Mouse (Mus musculus) forebrain, postnatal 0 days (tissue): ENCODE data around the gene Sp2. TPM values are rescaled to one million over a fixed set of nuclear protein-coding genes. Genes with fewer than 3 reads are reported as not detected.

Experiments
- ATAC-seq: fragments of 200-750 bp; cut with Nextera tagmentation; 2 replicates; pipeline ENCODE4 v1.8.0; 2017; ENCODE audit warnings: mild to moderate bottlenecking, moderate library complexity
- DNase-seq: peaks from one replicate; pipeline ENCODE4 v3.0.0-alpha.2; 2015
- H3K27ac ChIP-seq: fragments of 300-500 bp; sonication (generic); 2 replicates; pipeline ENCODE4 v1.5.1; 2014; ENCODE audit warnings: low read depth, mild to moderate bottlenecking, antibody characterized with exemption, low read length, moderate library complexity, mixed read lengths
- H3K27me3 ChIP-seq: fragments of 300-500 bp; sonication (generic); 2 replicates; pipeline ENCODE4 v1.6.1; 2014; ENCODE audit warnings: mild to moderate bottlenecking, low read length, mixed read lengths; ENCODE audit not compliant: insufficient read depth
- H3K36me3 ChIP-seq: fragments of 300-500 bp; sonication (generic); 2 replicates; pipeline ENCODE4 v1.6.1; 2014; ENCODE audit warnings: mild to moderate bottlenecking, moderate library complexity; ENCODE audit not compliant: insufficient read depth
- H3K4me1 ChIP-seq: fragments of 300-500 bp; sonication (generic); 2 replicates; pipeline ENCODE4 v1.6.1; 2014; ENCODE audit warnings: antibody characterized with exemption; ENCODE audit not compliant: insufficient read depth
- H3K4me2 ChIP-seq: fragments of 300-500 bp; sonication (generic); 2 replicates; pipeline ENCODE4 v1.6.1; 2014; ENCODE audit warnings: low read depth, mild to moderate bottlenecking, moderate library complexity
- H3K4me3 ChIP-seq: fragments of 300-500 bp; sonication (generic); 2 replicates; pipeline ENCODE4 v1.5.1; 2014; ENCODE audit warnings: low read depth, low read length, mixed read lengths
- H3K9ac ChIP-seq: fragments of 300-500 bp; sonication (generic); 2 replicates; pipeline ENCODE4 v1.6.1; 2014; ENCODE audit warnings: mild to moderate bottlenecking
- H3K9me3 ChIP-seq: fragments of 300-500 bp; sonication (generic); 2 replicates; pipeline ENCODE4 v1.6.1; 2016; ENCODE audit warnings: low read length
- CTCF ChIP-seq: sonication (generic); IDR thresholded peaks from 2 replicates; pipeline ENCODE4 v1.5.1; 2016; ENCODE audit warnings: antibody characterized with exemption, control low read depth, low read depth
- WGBS: fragments of 180-500 bp; shearing (Covaris S2); extraction: QIAGEN DNeasy Blood & Tissue Kit; methylation state at CpG from one replicate; pipeline ENCODE4 v1.1.7; 2014; 5-methylcytosine and 5-hydroxymethylcytosine counted together
- polyA plus RNA-seq: library from polyadenylated mRNA; unstranded; fragments of >200 nt; fragmentation: Nextera tagmentation; extraction: Ambion mirVana; gene quantifications from 2 replicates; pipeline ENCODE4 v1.2.1, GENCODE M21; 2015
- total RNA-seq: library from RNA; depleted of rRNA; stranded (reverse); fragments of >200 nt; gene quantifications from 2 replicates; pipeline ENCODE4 v1.2.3, GENCODE M21; 2014

The Sp2 gene
- total and polyA plus RNA-seq, 2 experiments from 2014 or later = 5.0 to 14.8 TPM

DNA sequence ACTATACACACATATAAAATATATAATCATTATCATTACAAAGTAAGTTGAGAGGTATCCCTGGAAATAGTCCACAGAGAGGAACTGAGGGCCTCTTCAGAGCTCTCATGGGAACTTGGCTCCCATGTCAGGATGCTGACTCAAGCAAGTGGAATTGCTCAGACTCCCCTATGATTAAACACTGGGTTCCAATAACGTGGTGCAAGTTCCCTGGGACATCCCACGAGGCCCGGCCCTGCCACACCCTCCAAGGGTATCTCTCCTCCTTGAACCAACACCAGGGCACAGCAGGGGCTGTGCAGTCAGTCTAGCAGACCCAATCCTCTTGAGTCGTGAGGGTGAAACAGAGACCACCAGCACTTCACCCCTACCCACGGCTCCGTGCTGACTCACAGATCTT lies 63.8 kb downstream of the Sp2 start:
- Histone ChIP-seq H3K9me3 (no peaks in the 10 kb centered on the region), H3K36me3 (no peaks in the 10 kb centered on the region), H3K9ac (no peak overlapping the region), H3K4me2 (no peak overlapping the region), H3K27ac (no peak overlapping the region), H3K4me1 (0 out of 2 replicates have a peak, but pooled peaks cover 6% of the 10 kb centered on the region), H3K4me3 (no peak overlapping the region), H3K27me3 (no peaks in the 10 kb centered on the region)
- DNase-seq = no peak
- no peak for ATAC-seq
- 58% methylated on average over 6 of the region's 6 CpGs for WGBS
- TF ChIP-seq CTCF = no peak

DNA sequence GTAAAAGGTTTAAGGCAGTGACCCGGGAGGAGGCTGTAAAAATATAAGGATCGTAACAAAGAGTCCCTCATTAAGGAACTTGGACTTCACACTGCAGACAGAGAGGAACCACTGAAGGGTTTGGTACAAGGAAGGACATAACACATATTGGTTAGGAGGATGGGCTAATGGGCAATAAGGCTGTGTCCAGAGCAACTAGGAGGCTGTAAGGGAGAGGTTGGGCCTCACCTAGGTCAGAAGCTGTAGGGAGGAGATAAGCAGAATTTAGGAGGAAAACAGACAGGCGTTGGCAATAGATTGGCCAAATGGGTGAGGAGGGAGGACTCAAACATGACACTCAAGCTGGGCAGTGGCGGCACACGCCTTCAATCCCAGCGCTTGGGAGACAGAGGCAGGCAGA lies 65.3 kb downstream of the Sp2 start:
- no peaks in the 10 kb centered on the region for H3K27me3 ChIP-seq
- 86% methylated on average over 6 of the region's 6 CpGs for WGBS
- no peak for DNase-seq
- H3K4me2 ChIP-seq = no peak overlapping the region
- TF ChIP-seq CTCF = no peak
- H3K36me3 ChIP-seq = no peaks in the 10 kb centered on the region; the same call in 1 of the 2 replicates
- no peak overlapping the region for H3K4me3 ChIP-seq
- no peak overlapping the region for H3K27ac ChIP-seq
- ATAC-seq = no peak
- no peaks in the 10 kb centered on the region for H3K9me3 ChIP-seq
- H3K4me1 ChIP-seq = 0 out of 2 replicates have a peak, but pooled peaks cover 6% of the 10 kb centered on the region
- H3K9ac ChIP-seq = no peak overlapping the region

DNA sequence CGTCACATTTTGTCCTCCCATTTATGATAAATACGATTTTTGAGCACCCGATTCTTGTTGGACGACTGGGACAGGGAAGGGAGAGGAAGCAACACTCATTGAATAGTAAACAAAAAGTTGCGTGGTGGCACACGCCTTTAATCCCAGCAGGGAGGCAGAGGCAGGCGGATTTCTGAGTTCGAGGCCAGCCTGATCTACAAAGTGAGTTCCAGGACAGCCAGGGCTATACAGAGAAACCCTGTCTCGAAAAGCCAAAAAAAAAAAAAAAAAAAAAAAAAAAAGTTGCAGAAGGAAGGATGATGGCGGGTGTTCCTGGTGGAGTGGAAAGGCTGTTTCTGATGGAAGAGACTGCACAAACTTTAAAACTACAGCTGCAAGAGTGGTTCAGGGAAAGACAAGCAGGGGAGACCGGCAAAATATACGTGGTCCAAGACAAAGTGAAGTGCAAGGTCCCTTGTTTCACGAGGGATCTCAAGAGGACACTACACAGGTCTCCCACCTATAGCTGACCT lies 65.8 kb downstream of the Sp2 start:
- 28% methylated on average over 13 of the region's 13 CpGs for WGBS
- no peak for TF ChIP-seq CTCF
- peak; percentile 0; the same call in 1 of the 2 replicates for ATAC-seq
- no peak overlapping the region for H3K27ac ChIP-seq
- no peak for DNase-seq
- no peaks in the 10 kb centered on the region for H3K9me3 ChIP-seq
- no peak overlapping the region for H3K9ac ChIP-seq
- H3K36me3 ChIP-seq = no peaks in the 10 kb centered on the region; the same call in 1 of the 2 replicates
- peak overlapping the region; percentile 17 for H3K4me3 ChIP-seq
- H3K27me3 ChIP-seq = no peaks in the 10 kb centered on the region
- H3K4me2 ChIP-seq = peak overlapping the region; percentile 36
- H3K4me1 ChIP-seq = 0 out of 2 replicates have a peak, but pooled peaks cover 6% of the 10 kb centered on the region

DNA sequence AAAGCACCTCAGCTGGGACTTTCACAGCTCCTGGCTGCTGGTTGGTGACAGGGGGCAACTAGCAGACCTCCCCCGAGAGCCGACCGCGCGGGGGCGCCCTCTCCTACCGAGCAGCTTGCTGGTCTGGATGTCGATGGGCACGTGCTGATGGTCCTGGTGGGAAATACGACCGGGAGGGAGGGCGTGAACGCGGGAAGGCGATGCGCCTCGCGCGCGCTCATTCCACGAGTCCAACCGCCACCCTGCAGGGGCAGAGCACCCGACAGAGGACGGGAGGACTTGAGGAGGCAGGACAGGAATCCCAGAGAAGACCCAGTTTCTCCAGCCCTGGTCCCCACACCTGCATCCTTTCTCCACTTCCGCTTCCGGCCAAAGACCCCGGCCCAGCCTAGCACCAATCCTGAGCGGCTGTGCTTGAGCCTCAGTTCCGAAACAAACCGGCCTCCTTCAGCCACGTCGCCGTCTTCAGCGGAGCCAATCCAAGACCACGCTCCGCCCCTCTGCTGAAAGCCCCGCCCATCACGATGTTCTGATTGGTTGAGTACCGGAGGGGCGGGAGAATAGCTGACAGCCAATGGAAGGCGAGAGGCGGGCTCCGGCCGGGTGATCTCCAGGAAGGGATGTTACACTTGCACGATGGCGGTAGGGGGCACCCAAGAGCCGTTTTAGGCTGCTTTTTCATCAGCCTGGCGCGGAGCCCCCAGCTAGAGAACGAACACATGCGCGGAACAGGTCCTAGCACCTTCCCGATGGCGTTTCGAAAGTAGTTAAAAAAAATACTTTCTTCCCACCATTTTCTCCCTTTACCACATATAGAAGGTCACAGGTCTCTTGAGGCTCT lies 66.5 kb downstream of the Sp2 start, which contains the start of gene Cdk5rap3:
Gene Cdk5rap3 (minus strand): TSS at position 453 of the 841 bp plus-strand sequence.
- Histone ChIP-seq H3K36me3 (peaks cover 3% of the 10 kb centered on the region), H3K9me3 (no peaks in the 10 kb centered on the region), H3K9ac (peak within 1 kb of the TSS; percentile 73), H3K4me3 (peak within 1 kb of the TSS; percentile 69), H3K27me3 (no peaks in the 10 kb centered on the region), H3K4me1 (0 out of 2 replicates have a peak, but pooled peaks cover 6% of the 10 kb centered on the region), H3K4me2 (peak within 1 kb of the TSS; percentile 82), H3K27ac (peak within 1 kb of the TSS; percentile 74)
- under 1% methylated on average over 55 of the region's 55 CpGs for WGBS
- DNase-seq (peak; percentile 99), ATAC-seq (peak; percentile 99)
- peak; percentile 90 for TF ChIP-seq CTCF

DNA sequence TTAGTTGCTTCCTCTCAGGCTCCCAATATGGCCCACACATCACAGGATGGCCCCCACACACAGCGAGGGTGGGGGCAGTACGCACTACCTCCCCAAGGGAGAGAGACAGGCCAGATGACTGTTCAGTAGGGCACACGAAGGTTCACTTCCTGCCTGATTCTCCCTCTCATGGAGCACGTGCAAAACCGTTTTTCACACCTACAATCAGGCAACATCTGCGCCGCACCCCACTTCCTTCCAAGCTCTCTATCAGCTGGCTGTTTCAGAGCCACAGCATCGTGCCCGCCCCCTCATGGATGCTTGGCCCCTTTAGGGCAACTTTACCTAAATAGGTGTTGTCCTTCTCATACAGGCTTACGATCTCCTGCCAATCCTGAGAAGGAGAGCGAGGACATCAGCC lies 70.1 kb downstream of the Sp2 start:
- H3K9ac ChIP-seq = no peak overlapping the region
- peaks cover 21% of the 10 kb centered on the region for H3K36me3 ChIP-seq
- H3K4me1 ChIP-seq = 0 out of 2 replicates have a peak, but pooled peaks cover 6% of the 10 kb centered on the region
- no peak overlapping the region for H3K27ac ChIP-seq
- no peak overlapping the region for H3K4me2 ChIP-seq
- no peak for TF ChIP-seq CTCF
- no peaks in the 10 kb centered on the region for H3K27me3 ChIP-seq
- no peak overlapping the region for H3K4me3 ChIP-seq
- DNase-seq = no peak
- no peak for ATAC-seq
- 85% methylated on average over 11 of the region's 11 CpGs for WGBS
- no peaks in the 10 kb centered on the region for H3K9me3 ChIP-seq

DNA sequence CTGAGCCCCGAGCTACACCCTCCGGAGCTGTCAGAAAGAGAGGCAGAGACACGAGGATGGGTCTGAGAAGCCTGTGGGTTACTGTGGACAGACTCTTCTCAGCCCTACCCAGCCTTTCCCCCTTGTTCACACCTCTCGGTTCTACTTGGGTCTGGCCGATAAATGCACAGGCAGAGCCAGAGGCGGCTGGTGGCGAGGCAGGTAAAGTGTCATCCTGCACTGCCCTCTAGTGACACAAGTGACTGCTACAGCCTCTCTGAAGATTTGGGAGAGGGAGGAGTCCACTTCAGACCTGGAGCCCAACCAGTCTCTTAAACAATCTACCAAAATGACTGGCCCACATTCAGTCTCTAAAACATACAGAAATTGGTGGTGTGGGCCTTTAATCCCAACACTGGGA lies 72.8 kb downstream of the Sp2 start:
- Histone ChIP-seq H3K9ac (no peak overlapping the region), H3K4me3 (no peak overlapping the region), H3K9me3 (no peaks in the 10 kb centered on the region), H3K27me3 (no peaks in the 10 kb centered on the region), H3K4me1 (no peaks in the 10 kb centered on the region), H3K27ac (no peak overlapping the region), H3K36me3 (peaks cover 34% of the 10 kb centered on the region), H3K4me2 (no peak overlapping the region)
- peak; percentile 92 for TF ChIP-seq CTCF
- peak; percentile 90 for DNase-seq
- WGBS = 20% methylated on average over 7 of the region's 7 CpGs
- ATAC-seq = peak; percentile 90

DNA sequence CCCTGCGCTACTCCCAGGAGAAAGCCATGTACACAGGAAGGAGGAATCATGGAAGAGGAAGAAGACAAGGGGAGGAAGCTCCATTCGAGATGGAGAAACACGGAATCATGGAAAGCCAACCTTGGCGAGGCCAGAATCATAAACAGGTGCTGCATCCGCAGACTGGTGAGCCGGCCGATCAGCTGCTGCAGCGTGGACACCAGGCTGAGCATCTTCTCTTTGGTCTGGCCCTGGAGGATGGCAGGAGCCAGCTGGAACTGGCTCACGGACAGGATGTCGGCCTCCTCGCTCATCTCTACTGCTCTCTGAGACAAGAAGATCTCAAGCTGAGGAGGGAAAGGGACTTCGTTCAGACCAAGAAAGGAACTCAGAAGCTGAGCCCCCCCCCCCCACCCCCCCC lies 74.2 kb downstream of the Sp2 start:
- H3K36me3 ChIP-seq = peaks cover 34% of the 10 kb centered on the region
- H3K27me3 ChIP-seq = no peaks in the 10 kb centered on the region
- WGBS = 92% methylated on average over 12 of the region's 12 CpGs
- no peaks in the 10 kb centered on the region for H3K4me1 ChIP-seq
- H3K4me2 ChIP-seq = no peak overlapping the region
- no peak for TF ChIP-seq CTCF
- H3K9me3 ChIP-seq = no peaks in the 10 kb centered on the region
- no peak overlapping the region for H3K4me3 ChIP-seq
- no peak overlapping the region for H3K27ac ChIP-seq
- no peak for ATAC-seq
- no peak overlapping the region for H3K9ac ChIP-seq
- no peak for DNase-seq
